Mouse (Mus musculus) c-Kit-positive CD71-positive TER-119-positive erythroid progenitor cells, embryonic 14.5 days (primary cell): ENCODE data around the gene Bcl2.
"Not testable (repeated sequence)": the region's sequence is repeated elsewhere in the genome, so short reads cannot be mapped to it uniquely, and the experiment has no call there.

ENCODE experiments used
- DNase-seq: peaks from one replicate; pipeline ENCODE4 v3.0.0-alpha.2; 2013; ENCODE audit warnings: low spot score

Gene Bcl2

GRCm38 (mm10) chr1:106713621-106714529 is at the start of gene Bcl2:
Bcl2 (minus strand) TSS chr1:106714274.
- no peak for DNase-seq

GRCm38 (mm10) chr1:106760750-106761149 is 46.7 kb upstream of the Bcl2 start:
- no peak for DNase-seq

GRCm38 (mm10) chr1:106759572-106760435 is 45.7 kb upstream of the Bcl2 start, which contains the start of gene Kdsr:
Kdsr (minus strand) TSS chr1:106759727.
- DNase-seq = peak; percentile 88

DNA sequence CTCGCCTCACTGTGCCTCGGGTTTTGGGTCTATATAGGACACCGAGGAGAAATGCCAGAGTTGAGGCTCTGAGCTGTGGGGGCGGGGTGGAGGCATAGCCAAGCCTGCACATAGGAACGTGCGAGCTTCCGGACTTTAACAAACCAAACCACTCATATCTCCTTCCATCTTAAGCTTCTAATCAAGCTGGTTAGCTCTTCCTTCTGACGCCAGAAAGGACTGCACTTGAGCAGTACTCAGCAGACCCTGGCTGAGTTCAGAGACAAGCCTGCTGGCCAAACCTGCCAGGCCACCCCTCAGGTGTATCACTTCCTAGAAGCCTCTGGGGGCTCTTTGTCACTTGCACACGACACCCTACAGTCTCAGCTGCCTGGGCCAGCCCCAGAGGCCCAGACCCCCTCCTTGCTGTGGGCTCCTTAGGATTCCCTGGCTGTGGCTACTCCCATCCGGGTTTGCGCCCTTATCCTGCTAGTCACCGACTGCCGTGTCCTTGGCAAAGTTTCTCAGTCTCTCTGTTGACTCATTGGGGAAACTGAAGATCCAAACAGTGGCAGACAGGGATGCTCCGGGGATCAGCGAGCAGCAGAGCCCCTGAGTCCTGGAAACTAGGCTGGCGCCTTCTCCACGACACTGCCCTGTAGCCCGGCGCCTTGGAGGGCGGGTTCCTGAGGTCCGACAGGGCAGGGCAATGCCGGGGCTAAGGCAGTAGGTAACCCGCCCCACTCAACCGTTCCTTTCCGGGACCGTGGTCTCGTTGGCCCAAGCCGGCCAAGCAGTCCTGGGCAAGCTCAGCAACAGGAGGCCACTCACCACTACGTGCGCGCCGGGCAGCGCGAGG is 44.9 kb upstream of the Bcl2 start:
- peak; percentile 25 for DNase-seq

- DNase-seq = no peak
These were observed 42.6 kb upstream of the Bcl2 start for GRCm38 (mm10) chr1:106756633-106757032.

DNA sequence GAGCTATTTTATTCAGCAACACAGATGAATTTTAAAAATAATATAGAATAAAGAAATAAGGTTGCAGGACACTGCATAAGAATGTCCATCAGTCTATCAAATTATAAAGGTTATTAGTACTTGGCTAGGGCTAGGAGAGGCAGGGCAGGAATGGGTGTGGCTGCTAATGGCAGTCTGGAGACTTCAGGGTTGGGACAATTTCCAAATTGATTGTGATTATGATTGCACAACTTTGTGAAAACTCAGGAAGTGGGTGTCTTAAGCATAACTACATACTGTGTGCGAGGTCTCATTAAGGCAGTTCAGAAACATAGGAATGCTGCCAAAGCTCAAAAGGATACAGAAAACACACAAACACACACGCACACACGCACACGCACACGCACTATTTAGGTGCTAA is 37.9 kb upstream of the Bcl2 start:
- no peak for DNase-seq

DNA sequence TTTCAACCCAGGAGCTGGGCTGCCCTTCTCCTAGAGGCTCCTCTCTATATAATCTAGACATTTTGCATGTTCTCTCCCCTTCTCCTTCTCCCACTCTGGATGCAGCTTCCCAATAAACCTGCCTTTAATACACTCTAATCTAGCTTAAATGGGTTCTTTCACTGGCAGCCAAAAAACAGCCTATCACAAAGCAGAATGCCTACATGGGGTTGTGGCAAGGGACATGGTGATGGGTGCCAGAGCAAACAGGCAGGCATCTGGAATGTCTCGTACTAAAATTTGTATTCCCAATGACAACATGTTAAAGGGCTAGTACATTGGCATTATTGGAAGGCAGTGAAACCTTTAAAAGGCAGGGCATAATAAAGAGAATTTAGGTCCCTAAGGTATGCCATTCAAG is 36.6 kb upstream of the Bcl2 start:
- no peak for DNase-seq

GRCm38 (mm10) chr1:106748555-106749315 is 34.7 kb upstream of the Bcl2 start:
- DNase-seq = no peak

GRCm38 (mm10) chr1:106742980-106743379 is 28.9 kb upstream of the Bcl2 start:
- no peak for DNase-seq

DNA sequence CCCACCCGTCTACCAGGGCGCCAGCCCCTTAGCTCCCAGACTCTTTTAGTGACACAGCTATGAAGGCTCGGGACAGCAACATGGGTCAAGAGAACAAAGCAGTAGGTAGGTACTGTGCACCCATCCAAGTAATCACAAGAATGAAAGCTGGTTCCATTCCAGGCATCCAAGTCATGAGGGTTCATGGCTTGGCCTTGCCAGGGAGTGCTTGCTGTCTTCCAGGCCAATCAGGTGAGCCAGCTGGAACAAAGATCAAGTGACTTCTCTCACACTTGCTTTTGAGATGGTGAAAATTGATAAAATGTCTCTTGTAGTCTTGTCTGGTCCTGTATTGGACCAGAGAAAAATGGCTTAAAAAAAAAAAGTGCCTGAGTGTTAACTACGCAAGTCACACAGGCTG is 26.7 kb upstream of the Bcl2 start:
- no peak for DNase-seq

DNA sequence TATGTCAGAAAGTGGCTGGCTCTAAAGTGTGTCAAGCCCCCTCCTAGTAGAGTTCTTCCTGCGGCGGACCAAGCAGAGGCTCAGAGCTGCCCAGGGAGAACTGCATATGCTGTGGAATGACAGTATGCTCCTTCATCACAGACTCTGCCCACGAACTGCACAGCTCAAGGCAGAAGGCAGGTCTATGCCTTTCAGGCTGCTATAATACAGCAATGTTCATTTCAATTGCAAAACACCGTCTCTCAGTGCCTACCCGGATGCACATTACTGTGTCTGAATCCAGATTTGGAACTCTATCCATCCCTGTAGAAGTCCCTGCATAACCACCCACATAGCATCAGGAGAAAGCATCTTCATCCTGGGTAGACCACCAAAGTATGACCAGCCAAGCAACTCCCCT is 25.7 kb upstream of the Bcl2 start:
- no peak for DNase-seq

DNA sequence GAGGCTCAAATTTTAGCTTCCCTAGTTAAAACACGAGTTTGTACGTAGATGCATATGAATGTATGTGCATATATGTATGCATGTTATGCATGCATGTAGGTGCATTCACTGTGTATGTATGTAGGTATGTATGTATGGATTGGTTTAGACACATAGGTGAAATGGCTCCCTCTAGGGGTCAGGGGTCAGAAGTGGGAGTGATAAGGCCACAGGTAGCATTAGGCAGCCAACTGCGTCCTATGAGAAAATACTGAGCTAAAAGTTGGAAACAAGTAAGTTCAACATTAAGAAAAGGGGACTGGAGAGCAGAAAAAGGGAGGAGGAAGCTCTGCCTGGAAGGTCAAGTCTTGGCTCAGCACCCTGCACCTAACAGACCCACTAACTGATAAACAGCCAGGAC is 24.0 kb upstream of the Bcl2 start:
- no peak for DNase-seq

DNA sequence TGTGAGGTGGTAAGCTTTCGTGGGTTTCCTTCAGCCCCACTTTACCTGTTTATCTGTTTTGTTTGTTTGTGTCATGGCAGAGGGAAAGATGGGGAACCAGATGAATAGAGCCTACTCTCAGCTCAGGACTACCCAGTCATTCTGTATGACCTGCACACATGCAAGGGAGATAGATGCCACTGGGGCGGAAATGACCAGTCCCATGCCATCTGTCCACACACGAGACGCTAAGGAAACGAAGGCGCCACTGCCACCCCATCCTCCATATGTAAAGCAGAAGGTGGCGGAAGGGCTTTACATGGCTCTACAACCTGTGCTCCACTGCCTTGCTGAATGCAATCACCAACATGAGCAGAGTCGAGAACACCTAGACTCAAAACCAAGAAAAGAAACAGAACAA is 22.1 kb upstream of the Bcl2 start:
- no peak for DNase-seq

DNA sequence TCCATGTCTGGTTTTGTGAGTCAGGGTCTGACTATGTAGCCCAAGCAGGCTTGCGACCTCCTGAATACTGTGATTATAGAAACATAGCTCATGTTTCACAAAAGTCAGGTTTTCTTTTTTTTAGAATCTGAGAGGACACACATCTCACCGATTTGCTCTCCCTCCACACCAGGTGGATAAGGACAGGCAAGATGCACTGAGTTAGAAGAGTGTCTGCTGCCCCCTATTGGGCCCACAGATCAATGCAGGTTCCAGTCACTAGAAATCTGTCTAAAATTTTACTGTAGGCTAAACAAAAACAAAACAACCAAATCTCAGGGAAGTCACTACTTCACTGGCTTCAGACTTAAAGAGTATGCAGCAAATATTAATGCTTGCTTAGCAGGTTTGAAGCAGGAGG is 21.5 kb upstream of the Bcl2 start:
- DNase-seq = no peak

DNA sequence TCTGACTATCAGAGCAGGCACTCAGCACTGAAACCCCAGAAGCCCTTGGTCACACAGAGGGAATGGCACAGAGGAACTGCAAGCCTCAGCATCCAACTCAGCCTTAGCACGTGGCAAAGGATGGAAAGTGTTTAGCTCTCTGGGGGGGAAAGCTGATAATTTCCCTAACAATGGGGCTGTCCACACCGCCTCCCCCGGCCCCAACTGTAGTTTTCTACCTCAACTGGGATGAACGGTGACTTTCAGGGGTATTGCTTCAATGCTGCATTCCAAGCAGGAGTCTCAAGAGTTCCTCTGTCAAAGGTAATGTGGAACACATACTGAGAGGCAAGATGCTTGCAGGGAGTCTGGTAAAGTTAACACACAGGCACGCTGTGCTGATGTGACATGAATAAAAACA is 8.0 kb upstream of the Bcl2 start:
- no peak for DNase-seq

GRCm38 (mm10) chr1:106717736-106718135 is 3.7 kb upstream of the Bcl2 start:
- not testable (repeated sequence) for DNase-seq

- DNase-seq = no peak
These were observed 3.1 kb upstream of the Bcl2 start for GRCm38 (mm10) chr1:106717071-106717601.

GRCm38 (mm10) chr1:106716141-106716540 is 2.1 kb upstream of the Bcl2 start:
- DNase-seq = no peak

- no peak for DNase-seq
These were observed 1.3 kb upstream of the Bcl2 start for GRCm38 (mm10) chr1:106715111-106716083.

- DNase-seq = no peak
These were observed 482 bp upstream of the Bcl2 start for GRCm38 (mm10) chr1:106714530-106714981.
